Mouse (Mus musculus) right cerebral cortex, postnatal 10 days (tissue): ENCODE measurements around the gene Faiml.

Experiments
- DNase-seq, 2 experiments: peaks; one replicate each; pipeline ENCODE4 v3.0.0; 2021; ENCODE audit warnings: low spot score in 2 of 2

Faiml gene

GRCm38 (mm10) chr9:99237139-99237538 lies at the start of gene Faiml:
TSS of gene Faiml (minus strand) at chr9:99237239.
- no peak for DNase-seq

GRCm38 (mm10) chr9:99258891-99259290 lies 21.9 kb upstream of the Faiml start:
- DNase-seq, result no peak

DNA sequence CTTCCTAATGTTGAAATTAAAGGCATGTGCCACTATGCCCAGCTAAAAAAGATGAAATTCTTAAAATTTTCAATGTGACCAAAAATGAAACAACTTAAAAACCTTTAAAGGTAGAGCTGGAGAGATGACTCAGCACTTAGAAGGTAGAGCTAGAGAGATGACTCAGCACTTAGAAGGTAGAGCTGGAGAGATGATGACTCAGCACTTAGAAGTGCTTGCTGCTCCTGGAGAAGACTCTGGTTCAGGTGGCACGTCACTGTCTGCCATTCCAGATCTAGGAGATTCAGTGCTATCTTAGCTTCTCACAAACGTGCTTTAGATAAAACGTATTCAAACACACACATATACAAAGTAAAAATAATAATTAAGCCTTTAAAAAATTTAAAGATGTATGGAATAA lies 19.8 kb upstream of the Faiml start:
- DNase-seq, result no peak

- DNase-seq, result no peak
Measured at GRCm38 (mm10) chr9:99256206-99256605, 19.2 kb upstream of the Faiml start.

DNA sequence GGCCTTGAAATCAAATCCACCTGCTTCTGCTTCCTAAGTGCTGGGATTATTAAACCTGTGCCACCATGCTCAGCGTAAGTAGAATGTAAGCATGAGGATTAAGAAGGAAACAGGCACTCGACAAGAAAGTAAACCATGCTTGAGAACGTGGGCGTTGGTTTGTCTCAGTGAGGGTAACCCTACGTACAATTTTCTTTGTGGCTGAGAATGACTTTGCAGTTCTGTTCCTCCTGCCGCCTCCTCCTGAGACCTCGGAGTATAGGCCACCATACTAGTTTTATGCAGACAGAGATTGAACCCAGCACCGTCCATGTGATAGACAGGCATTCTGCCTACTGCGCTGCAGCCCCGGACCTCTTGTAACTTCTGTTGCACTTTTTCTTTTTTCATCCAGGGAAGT lies 16.8 kb upstream of the Faiml start:
- no peak for DNase-seq

GRCm38 (mm10) chr9:99248906-99249305 lies 11.9 kb upstream of the Faiml start:
- DNase-seq, result no peak

DNA sequence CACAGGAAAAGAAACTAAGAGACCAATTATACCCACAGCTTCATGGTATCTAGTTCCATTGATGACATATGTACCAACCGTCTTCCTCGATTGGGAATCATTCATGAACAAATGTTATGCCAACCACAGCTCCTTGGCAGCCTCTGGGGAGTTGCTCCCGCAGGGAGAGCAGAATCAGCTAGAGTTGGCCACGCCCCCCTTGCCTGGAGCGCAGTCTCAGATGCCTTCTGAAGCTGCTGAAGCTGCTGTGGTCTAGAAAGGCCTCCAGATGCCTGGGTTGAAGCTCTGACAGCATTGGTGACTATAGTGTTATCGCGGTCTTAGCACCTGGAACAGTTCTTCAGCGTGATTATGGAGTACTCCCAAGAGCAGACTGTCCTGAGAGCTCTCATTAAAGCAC lies 11.3 kb upstream of the Faiml start:
- DNase-seq, result no peak

GRCm38 (mm10) chr9:99243895-99244293 lies 6.9 kb upstream of the Faiml start:
- no peak for DNase-seq

DNA sequence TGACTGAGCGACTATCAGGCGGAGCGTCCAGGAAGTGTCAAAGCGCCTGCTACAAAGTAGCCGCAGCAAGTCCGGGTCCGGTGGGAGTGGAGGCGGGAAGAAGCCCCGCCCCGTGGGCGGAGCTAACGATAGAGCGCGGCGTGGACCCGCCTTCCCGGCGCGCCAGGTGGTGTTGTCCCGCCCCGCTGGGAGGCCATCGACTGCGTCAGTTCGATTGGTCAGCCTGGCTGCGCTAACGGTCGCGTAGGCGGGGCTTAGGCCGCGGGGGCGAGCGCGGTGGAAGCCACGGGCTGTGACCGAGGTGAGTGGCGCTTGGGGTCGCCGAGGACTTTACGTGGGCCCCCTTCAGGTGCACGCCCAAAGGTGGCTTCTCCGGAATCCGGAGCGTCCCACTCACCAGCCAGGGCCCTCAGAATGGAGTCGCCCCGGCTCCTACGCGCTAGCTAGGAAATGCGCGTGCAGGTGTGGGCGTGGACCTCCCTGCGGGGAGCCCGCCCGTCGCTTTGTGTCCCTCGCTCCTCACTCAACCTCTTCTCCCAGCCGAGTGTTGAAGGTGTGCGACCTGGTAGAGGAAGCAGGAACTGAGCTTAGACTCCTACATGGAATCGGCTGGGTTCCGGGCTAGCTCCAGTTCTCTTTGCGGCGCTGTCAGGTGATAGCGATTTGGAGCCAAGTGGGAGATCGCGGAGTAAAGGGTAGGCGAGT lies 6.3 kb upstream of the Faiml start, which contains the start of gene Cep70:
Cep70 (plus strand) TSS at position 178 of the 705 bp plus-strand sequence.
- DNase-seq, result peak; percentile 96 to 97

GRCm38 (mm10) chr9:99242533-99243189 lies 5.6 kb upstream of the Faiml start:
- no peak for DNase-seq

GRCm38 (mm10) chr9:99242035-99242434 lies 5.0 kb upstream of the Faiml start:
- peak; percentile 77 to 80 for DNase-seq

- DNase-seq, result no peak
Measured at GRCm38 (mm10) chr9:99240571-99240970, 3.5 kb upstream of the Faiml start.

GRCm38 (mm10) chr9:99239256-99239655 lies 2.2 kb upstream of the Faiml start:
- no peak for DNase-seq

GRCm38 (mm10) chr9:99238276-99238675 lies 1.2 kb upstream of the Faiml start:
- DNase-seq, result no peak

GRCm38 (mm10) chr9:99229450-99229849 lies 7.6 kb downstream of the Faiml start:
- DNase-seq, result no peak

GRCm38 (mm10) chr9:99224583-99224982 lies 12.5 kb downstream of the Faiml start:
- no peak for DNase-seq

DNA sequence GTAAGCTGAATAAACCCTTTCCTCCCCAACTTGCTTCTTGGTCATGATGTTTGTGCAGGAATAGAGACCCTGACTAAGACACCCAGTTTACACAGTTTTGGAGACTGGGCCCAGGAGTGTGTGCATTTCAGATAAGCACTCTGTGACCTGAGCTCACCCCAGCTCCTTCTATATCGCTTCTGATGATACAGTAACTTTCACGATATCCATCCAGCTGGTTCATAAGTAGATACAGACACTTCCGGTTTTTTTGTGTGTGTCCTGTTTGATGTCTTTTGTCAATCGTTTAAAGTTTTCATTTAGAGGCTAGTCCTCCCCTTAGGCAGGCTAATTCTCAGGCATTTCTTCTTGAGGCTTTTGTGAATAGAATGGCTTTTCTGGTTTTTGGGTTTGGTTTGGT lies 15.4 kb downstream of the Faiml start:
- DNase-seq, result no peak

- peak; percentile 32 to 33 for DNase-seq
Measured at GRCm38 (mm10) chr9:99217999-99218719, 18.9 kb downstream of the Faiml start.

- no peak for DNase-seq
Measured at GRCm38 (mm10) chr9:99216182-99216581, 20.9 kb downstream of the Faiml start.

- no peak for DNase-seq
Measured at GRCm38 (mm10) chr9:99212643-99213042, 24.4 kb downstream of the Faiml start.

DNA sequence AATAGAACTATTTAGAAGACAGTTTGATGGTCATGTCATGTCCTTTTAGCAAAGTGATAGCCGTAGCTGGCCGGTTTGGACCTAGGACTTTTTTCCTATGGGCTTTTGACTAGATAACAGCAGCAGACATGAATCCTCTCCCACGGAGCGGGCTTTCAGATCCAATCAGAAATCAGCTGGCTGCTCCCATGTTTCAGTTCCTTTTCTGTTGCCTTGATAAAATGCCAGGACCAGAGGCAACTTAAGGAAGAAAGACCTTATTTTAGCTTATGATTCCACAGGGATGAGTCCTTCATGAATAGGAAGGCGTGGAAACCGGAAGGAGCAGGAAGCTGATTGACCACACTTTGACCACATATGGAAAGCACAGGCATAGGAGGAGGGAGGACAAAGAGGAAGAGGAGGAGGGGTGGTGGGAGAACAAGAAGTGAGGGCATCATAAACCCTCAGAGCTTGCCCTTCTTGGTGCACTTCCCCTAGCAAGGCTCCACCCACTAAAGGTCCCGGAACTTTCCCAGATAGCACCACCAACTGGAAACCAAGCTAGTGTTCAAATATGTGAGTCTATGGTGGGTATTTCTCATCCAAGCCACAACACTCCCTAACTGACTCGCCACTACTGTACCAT lies 53.9 kb downstream of the Faiml start:
- peak in 1 of 2 experiments; percentile 29 for DNase-seq

DNA sequence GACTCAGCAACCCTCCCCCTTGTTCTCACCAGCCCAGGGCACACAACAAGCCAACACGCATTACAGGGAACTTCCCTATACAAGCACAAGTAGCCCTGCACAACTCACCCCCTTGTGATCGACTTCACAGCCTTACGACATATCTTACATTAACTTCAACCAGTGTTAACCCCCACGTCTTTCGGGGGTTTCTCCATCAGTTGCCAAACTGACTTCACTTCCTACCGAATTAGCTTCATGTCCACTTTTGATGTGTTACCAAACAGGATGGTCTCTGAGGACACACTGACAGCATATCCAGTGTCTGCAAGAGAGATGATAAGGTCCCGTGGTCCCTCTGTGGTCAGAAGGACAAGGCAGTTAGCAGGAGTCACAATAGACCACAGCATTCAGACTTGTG lies 54.9 kb downstream of the Faiml start:
- DNase-seq, result no peak
